Mouse (Mus musculus): ENCODE data around the gene Grsf1. TPM values are rescaled to one million over a fixed set of nuclear protein-coding genes. Genes with fewer than 3 reads are reported as not detected.

The Grsf1 gene
- polyA plus RNA-seq (2015; fragmentation: Nextera tagmentation; extraction: Ambion mirVana), result 62.9 and 66.5 TPM in 2 replicates

DNA sequence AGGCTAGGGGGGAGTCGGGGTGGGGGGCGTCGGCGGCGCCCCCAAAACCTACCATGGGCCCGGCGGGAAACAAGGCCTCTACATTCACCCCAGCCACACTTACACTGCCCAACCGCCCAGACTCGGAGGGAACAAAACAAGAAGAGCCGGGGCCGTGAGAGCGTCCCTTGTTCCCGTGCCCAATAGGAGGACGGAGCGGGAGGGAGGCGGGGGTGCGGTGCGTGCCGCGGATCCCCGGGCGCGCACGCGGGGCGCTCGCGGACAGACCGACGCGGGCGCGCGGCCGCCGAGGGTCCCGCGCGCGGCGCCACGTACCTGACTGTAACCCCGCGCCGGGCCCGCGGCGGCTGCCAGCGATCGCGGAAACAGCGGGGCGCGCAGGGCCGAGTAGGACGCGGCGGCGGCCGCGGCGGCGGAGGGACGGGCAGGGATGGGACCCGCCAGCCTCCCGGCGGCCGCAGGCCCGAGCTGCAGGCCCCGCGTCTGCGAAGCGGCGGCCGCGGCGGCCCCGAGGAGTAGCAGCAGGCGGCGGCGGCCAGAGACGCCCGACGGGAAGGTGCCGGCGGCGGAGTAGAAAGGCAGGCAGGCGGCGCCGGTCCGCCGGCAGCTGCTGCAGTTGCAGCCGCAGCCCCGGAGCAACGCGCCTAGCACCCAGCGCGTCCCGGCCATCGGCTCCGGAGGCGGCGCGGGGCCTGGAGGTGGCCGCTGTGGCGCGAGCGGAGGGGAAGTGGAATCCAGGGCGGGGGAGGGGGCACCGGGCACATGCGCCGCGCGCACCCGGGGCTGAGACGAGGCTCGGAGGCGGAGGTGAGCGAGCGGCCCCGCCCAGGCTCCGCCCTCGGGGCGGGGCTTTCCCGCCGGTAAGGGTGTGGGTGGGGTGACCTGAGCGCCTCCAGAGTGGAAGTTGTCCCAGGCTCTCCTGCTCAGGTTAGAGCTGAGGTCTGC is at the start of gene Grsf1:
Gene Grsf1, minus strand, starts transcription at position 729 of the 945 bp plus-strand sequence.
- peak within 1 kb of the TSS; percentile 95 for H3K27ac ChIP-seq (ENCODE audit: low read length)
- no peaks in the 10 kb centered on the region for H3K36me3 ChIP-seq (ENCODE audit: control insufficient read depth, insufficient read depth)
- H3K4me2 ChIP-seq (ENCODE audit: low read length), result peak within 1 kb of the TSS; percentile 81
- H3K4me1 ChIP-seq (replicated peaks; ENCODE audit: control insufficient read depth, insufficient read depth, low read length), result peaks cover 16% of the 10 kb centered on the region
- ATAC-seq, result peak; percentile 89
- no peaks in the 10 kb centered on the region for H3K9me3 ChIP-seq (ENCODE audit: control insufficient read depth, low read length)
- no peaks in the 10 kb centered on the region for H3K27me3 ChIP-seq (replicated peaks; ENCODE audit: control insufficient read depth, insufficient read depth, low read length)
- peak within 1 kb of the TSS; percentile 99 for H3K4me3 ChIP-seq (replicated peaks; ENCODE audit: low read length)
- under 1% methylated on average over 108 of the region's 127 CpGs for WGBS
- peak within 1 kb of the TSS; percentile 95 for H3K9ac ChIP-seq (replicated peaks; ENCODE audit: low read depth, low read length)

DNA sequence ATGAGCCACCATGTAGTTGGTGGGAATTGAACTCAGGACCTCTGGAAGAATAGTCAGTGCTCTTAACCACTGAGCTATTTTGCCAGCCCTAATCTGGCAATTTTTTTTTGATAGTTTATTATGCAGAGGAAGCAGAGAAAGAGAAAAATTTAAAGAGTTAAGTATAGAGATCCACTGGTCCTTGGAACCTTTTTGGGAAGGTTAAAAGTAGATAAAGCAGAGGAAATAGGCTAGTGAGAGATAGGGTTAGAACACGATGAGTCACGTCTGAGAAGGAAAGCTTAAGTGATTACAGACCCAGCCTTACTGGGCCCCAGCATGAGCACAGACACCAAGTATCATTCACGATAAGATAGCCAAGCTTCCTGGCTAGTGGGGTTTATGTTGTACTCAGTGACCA is 48.1 kb upstream of the Grsf1 start:
- 85% methylated on average over 3 of the region's 3 CpGs for WGBS
- Histone ChIP-seq H3K27me3 (replicated peaks; ENCODE audit: control insufficient read depth, insufficient read depth, low read length) (no peaks in the 10 kb centered on the region), H3K9me3 (ENCODE audit: control insufficient read depth, low read length) (no peaks in the 10 kb centered on the region), H3K36me3 (ENCODE audit: control insufficient read depth, insufficient read depth) (no peaks in the 10 kb centered on the region), H3K27ac (ENCODE audit: low read length) (no peak overlapping the region), H3K9ac (replicated peaks; ENCODE audit: low read depth, low read length) (no peak overlapping the region), H3K4me3 (replicated peaks; ENCODE audit: low read length) (no peak overlapping the region), H3K4me2 (ENCODE audit: low read length) (no peak overlapping the region), H3K4me1 (replicated peaks; ENCODE audit: control insufficient read depth, insufficient read depth, low read length) (peaks cover 26% of the 10 kb centered on the region)
- ATAC-seq, result no peak

DNA sequence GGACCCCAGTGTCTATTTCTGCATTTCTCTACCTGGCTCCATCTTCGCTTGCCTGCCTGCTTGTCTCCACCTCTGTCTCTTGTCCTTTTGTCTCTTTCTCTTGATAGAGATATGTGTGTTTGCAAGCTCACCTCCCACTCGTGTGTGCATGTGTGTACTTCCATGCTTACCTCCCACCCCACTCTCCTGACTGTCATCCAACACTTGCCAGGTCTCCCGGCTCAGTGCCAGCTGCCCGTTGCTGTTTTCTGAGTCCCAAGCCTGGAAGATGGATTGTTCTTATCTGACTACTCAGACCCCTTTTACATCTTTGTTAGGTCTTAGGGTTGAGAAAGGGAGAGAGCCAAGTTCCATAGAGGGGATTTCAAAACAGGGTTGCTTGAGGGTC is 46.2 kb upstream of the Grsf1 start:
- Histone ChIP-seq H3K27ac (ENCODE audit: low read length) (no peak overlapping the region), H3K4me1 (replicated peaks; ENCODE audit: control insufficient read depth, insufficient read depth, low read length) (peaks cover 26% of the 10 kb centered on the region), H3K4me3 (replicated peaks; ENCODE audit: low read length) (peak overlapping the region; percentile 96), H3K36me3 (ENCODE audit: control insufficient read depth, insufficient read depth) (no peaks in the 10 kb centered on the region), H3K9ac (replicated peaks; ENCODE audit: low read depth, low read length) (peak overlapping the region; percentile 98), H3K4me2 (ENCODE audit: low read length) (peak overlapping the region; percentile 86), H3K9me3 (ENCODE audit: control insufficient read depth, low read length) (no peaks in the 10 kb centered on the region), H3K27me3 (replicated peaks; ENCODE audit: control insufficient read depth, insufficient read depth, low read length) (no peaks in the 10 kb centered on the region)
- WGBS, result 18% methylated on average over 4 of the region's 4 CpGs
- ATAC-seq, result no peak; the same call in 1 of the 2 replicates

DNA sequence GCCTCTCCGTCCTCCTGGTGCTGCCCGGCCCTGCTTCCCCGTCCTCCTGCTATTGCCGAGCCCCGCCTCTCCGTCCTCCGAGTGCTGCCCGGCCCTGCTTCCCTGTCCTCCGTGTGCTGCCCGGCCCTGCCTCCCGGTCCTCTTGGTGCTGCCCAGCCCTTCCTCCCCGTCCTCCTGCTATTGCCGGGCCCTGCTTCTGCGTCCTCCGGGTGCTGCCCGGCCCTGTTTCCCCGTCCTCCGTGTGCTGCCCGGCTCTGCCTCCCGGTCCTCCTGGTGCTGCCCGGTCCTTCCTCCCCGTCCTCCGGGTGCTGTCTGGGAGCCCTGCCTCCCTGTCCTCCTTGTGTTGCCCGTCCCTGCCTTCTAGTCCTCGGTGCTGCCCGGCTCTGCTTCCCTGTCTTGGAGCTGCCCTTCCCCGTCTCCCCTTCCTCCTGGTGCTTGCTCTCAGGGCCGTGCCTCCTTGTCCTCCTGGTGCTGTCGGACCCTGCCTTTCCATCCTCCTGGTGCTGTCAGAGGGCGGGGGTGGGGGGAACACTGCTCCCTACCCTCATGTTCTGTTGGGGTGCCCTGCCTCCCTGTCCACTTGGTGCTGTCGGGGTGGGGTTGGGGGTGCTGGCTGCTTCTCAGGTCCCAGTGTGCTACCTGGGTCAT is 45.7 kb upstream of the Grsf1 start:
- Histone ChIP-seq H3K9me3 (ENCODE audit: control insufficient read depth, low read length) (no peaks in the 10 kb centered on the region), H3K4me2 (ENCODE audit: low read length) (peak overlapping the region; percentile 86), H3K27me3 (replicated peaks; ENCODE audit: control insufficient read depth, insufficient read depth, low read length) (no peaks in the 10 kb centered on the region), H3K27ac (ENCODE audit: low read length) (peak overlapping the region; percentile 81), H3K4me3 (replicated peaks; ENCODE audit: low read length) (peak overlapping the region; percentile 96), H3K4me1 (replicated peaks; ENCODE audit: control insufficient read depth, insufficient read depth, low read length) (peaks cover 26% of the 10 kb centered on the region), H3K9ac (replicated peaks; ENCODE audit: low read depth, low read length) (peak overlapping the region; percentile 98), H3K36me3 (ENCODE audit: control insufficient read depth, insufficient read depth) (no peaks in the 10 kb centered on the region)
- WGBS, result under 1% methylated on average over 31 of the region's 31 CpGs
- ATAC-seq, result peak; percentile 34

DNA sequence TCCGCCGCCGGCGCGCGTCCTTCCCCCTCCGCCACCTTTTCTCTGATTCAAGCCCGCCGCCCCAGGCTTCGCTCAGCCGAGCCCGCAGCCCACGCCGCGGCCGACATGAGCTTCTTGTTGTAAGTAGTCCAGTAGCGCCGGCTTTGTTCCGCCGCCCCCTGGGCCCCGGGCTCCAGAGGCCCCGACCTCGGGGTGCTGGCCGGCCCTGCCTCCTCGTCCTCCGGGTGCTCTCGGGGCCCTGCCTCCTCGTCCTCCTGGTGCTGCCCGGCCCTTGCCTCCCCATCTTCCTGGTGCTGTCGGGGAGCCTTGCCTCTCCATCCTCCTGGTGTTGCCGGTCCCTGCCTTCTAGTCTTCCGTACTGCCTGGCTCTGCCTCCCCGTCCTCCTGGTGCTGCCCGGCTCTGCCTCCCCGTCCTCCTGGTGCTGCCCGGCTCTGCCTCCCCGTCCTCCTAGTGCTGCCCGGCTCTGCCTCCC is 45.1 kb upstream of the Grsf1 start:
- H3K4me3 ChIP-seq (replicated peaks; ENCODE audit: low read length), result peak overlapping the region; percentile 96
- ATAC-seq, result peak; percentile 70
- H3K27ac ChIP-seq (ENCODE audit: low read length), result peak overlapping the region; percentile 81
- H3K9me3 ChIP-seq (ENCODE audit: control insufficient read depth, low read length), result no peaks in the 10 kb centered on the region
- peak overlapping the region; percentile 98 for H3K9ac ChIP-seq (replicated peaks; ENCODE audit: low read depth, low read length)
- H3K4me1 ChIP-seq (replicated peaks; ENCODE audit: control insufficient read depth, insufficient read depth, low read length), result peaks cover 26% of the 10 kb centered on the region
- no peaks in the 10 kb centered on the region for H3K27me3 ChIP-seq (replicated peaks; ENCODE audit: control insufficient read depth, insufficient read depth, low read length)
- H3K36me3 ChIP-seq (ENCODE audit: control insufficient read depth, insufficient read depth), result no peaks in the 10 kb centered on the region
- peak overlapping the region; percentile 86 for H3K4me2 ChIP-seq (ENCODE audit: low read length)
- WGBS, result 0% methylated on average over 38 of the region's 38 CpGs

DNA sequence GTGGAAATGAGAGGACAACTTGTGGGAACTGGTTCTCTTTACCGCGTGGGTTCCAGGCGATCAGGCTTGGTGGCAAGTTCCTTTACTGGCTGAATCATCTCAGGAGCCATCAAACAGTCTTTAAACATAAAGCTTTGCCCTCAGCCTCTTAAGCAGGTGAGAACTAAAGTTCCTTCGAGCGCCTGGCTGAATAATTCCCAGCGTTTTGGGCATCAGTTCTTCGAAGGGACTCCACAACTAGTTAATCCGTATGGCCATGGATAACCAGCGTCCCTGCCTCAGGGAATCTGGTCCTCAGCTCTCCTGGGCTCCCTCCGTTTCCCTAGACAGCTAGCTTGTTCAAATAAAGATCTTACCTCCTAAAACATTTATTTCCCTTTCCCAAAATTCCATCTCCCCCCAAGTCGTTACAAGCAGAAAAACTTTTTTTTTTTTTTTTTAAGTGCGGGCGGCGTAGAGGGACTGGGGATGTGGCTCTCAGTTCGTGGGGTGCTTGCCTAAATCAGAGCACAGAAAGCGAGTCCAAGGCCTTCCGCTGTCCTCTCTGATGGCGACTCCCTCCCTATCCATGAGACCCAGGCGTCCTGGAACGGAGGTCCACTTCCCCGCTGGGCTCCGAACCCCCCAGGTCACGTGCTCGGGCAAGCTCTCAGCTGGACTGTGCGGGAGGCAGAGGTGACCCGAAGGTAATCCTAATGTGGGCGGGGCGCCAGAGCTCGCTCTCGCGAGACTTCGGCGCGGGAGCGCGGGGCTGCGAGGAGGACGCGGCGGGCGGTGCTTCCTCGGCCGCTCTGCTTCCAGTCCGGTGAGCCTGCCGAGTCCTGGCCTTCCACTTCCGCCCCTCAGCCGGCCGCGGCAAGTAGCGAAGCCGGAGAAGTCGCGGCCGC is 44.4 kb upstream of the Grsf1 start, which contains the start of gene Mob1b:
Gene Mob1b, plus strand, starts transcription at position 740 of the 887 bp plus-strand sequence.
- H3K27me3 ChIP-seq (replicated peaks; ENCODE audit: control insufficient read depth, insufficient read depth, low read length), result no peaks in the 10 kb centered on the region
- peak within 1 kb of the TSS; percentile 98 for H3K9ac ChIP-seq (replicated peaks; ENCODE audit: low read depth, low read length)
- under 1% methylated on average over 54 of the region's 54 CpGs for WGBS
- H3K9me3 ChIP-seq (ENCODE audit: control insufficient read depth, low read length), result no peaks in the 10 kb centered on the region
- no peaks in the 10 kb centered on the region for H3K36me3 ChIP-seq (ENCODE audit: control insufficient read depth, insufficient read depth)
- peak within 1 kb of the TSS; percentile 86 for H3K4me2 ChIP-seq (ENCODE audit: low read length)
- peak within 1 kb of the TSS; percentile 81 for H3K27ac ChIP-seq (ENCODE audit: low read length)
- peak; percentile 94 for ATAC-seq
- H3K4me3 ChIP-seq (replicated peaks; ENCODE audit: low read length), result peak within 1 kb of the TSS; percentile 96
- H3K4me1 ChIP-seq (replicated peaks; ENCODE audit: control insufficient read depth, insufficient read depth, low read length), result peaks cover 26% of the 10 kb centered on the region

DNA sequence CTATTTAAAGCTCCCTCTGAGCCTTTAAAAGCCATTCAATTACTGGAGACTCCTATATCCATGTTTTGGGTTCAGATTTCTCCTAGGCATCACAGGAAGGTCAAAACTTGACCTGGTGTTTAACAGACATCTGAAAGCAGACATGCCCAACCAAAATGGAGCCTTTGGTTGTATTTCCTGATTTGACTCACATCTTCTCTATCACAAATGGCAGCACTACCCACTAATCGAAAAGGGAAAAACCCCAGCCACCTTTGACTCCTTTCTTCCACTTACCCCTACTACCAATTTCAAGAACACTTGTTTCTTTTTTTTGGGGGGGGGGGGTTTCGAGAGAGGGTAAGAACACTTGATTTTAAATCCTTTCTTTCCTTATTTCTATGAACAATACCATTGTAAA is 41.0 kb upstream of the Grsf1 start:
- no peaks in the 10 kb centered on the region for H3K27me3 ChIP-seq (replicated peaks; ENCODE audit: control insufficient read depth, insufficient read depth, low read length)
- H3K4me1 ChIP-seq (replicated peaks; ENCODE audit: control insufficient read depth, insufficient read depth, low read length), result peaks cover 7% of the 10 kb centered on the region
- H3K27ac ChIP-seq (ENCODE audit: low read length), result no peak overlapping the region
- WGBS, result 84% methylated on average over 2 of the region's 2 CpGs
- H3K4me2 ChIP-seq (ENCODE audit: low read length), result no peak overlapping the region
- ATAC-seq, result no peak
- H3K4me3 ChIP-seq (replicated peaks; ENCODE audit: low read length), result no peak overlapping the region
- H3K36me3 ChIP-seq (ENCODE audit: control insufficient read depth, insufficient read depth), result no peaks in the 10 kb centered on the region
- no peaks in the 10 kb centered on the region for H3K9me3 ChIP-seq (ENCODE audit: control insufficient read depth, low read length)
- no peak overlapping the region for H3K9ac ChIP-seq (replicated peaks; ENCODE audit: low read depth, low read length)

DNA sequence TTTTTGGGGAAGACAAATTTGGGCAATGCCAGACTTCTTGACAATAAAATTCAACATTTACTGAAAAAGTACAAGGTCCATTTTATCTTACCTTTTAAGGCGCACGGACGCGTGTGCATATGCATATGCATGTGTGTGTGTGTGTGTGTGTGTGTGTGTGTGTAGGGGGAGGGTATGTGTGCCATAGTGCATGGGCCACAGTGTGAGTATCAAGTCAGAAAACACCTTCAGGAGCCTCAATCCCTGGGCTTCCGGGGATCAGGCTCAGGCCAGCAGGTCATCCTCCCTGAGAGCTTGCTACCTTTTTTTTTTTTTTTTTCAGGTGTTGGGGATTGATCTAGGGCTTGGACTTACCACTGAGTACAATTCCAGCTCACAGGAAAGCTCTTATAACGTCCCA is 36.4 kb upstream of the Grsf1 start:
- H3K9ac ChIP-seq (replicated peaks; ENCODE audit: low read depth, low read length), result no peak overlapping the region

More for the DNA sequence above, 36.4 kb upstream of the Grsf1 start:
- ATAC-seq, result no peak
- Histone ChIP-seq H3K27me3 (replicated peaks; ENCODE audit: control insufficient read depth, insufficient read depth, low read length) (no peaks in the 10 kb centered on the region), H3K4me3 (replicated peaks; ENCODE audit: low read length) (no peak overlapping the region), H3K4me1 (replicated peaks; ENCODE audit: control insufficient read depth, insufficient read depth, low read length) (no peaks in the 10 kb centered on the region; the same call in 1 of the 2 replicates), H3K9me3 (ENCODE audit: control insufficient read depth, low read length) (no peaks in the 10 kb centered on the region), H3K36me3 (ENCODE audit: control insufficient read depth, insufficient read depth) (no peaks in the 10 kb centered on the region), H3K27ac (ENCODE audit: low read length) (no peak overlapping the region), H3K4me2 (ENCODE audit: low read length) (no peak overlapping the region)
- 67% methylated on average over 6 of the region's 6 CpGs for WGBS

All from forebrain, embryonic 16.5 days (tissue).